Mouse (Mus musculus): ENCODE measurements around the gene Mpi. TPM values are rescaled to one million over a fixed set of nuclear protein-coding genes. Genes with fewer than 3 reads are reported as not detected.

Gene Mpi
- polyA plus RNA-seq, 1 experiment from 2014 or later, result 46.3 TPM

DNA sequence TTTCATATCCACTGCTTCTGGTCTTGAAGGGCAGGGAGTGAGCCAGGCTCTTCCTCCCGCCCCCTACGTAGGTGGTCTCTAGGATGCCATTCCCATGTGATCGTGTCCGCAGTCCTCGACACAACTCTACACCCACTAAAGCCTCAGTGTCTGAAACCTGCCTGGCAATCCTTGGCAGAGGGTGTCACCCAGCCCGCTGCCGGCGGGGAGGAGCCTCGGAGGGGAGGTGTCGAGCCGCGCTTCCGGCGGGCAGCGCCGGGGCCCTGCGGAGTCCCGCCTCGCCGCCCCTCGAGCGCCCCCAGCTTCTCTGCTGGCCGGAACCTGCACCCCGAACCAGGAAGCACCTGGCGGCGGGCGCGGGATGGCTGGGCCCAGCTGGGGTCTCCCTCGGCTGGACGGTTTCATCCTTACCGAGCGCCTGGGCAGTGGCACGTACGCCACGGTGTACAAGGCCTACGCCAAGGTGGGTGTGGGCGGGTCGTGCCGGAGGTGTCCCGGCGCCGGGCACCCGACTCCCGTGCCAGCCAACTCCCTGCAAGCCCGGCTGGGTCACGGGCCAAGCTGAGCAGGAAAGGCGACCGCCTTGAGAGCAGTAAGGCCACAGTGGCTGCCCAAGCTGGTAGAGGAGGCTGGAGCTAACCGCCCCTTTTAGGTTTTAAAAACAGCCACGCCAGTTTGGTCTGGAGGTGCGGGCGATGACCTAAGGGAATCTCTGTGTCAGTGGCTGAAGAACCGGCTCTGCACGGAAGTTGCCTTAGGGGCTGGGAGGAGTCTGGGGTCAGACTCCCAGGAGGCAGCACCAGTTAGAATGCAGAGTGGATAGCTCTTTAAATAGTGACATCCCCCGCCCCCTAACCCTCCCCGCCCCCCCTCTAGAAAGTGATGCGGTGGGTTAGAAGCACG lies 36.9 kb upstream of the Mpi start, which contains the start of gene Ulk3:
Gene Ulk3 (plus strand): TSS at position 229 of the 903 bp plus-strand sequence.
- ATAC-seq (ENCODE audit: borderline replicate concordance, extremely low read depth, low FRiP score, low TSS enrichment), result peak; percentile 89
- peaks cover 14% of the 10 kb centered on the region for H3K4me1 ChIP-seq

DNA sequence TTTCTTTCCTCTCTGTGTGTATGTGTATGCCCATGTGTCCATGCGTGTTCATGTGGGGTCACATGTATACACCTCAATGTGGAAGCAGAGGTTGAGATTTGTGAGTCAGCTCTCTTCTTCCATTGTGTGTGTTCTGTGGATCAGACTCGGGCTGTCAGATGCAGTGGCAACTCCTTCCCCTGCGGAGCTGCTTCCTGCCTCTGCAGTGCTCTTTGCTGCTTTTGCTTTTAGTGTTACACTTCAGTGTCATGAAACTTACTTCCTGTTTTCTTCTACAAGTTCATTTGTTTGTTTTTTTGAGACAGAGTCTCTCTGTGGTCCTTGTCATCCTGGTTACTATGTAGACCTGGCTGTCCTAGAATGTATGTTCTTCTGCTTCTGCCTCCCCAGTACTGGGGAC lies 32.4 kb upstream of the Mpi start:
- Histone ChIP-seq H3K9me3 (no peaks in the 10 kb centered on the region), H3K4me3 (no peak overlapping the region), H3K9ac (no peak overlapping the region), H3K27ac (no peak overlapping the region), H3K4me2 (no peak overlapping the region), H3K36me3 (peaks cover 43% of the 10 kb centered on the region; the same call in 1 of the 2 replicates), H3K27me3 (no peaks in the 10 kb centered on the region), H3K4me1 (peaks cover 10% of the 10 kb centered on the region)
- ATAC-seq (ENCODE audit: borderline replicate concordance, extremely low read depth, low FRiP score, low TSS enrichment), result no peak
- WGBS, result 81% methylated on average over 3 of the region's 3 CpGs

More for the DNA sequence above, 36.9 kb upstream of the Mpi start, which contains the start of gene Ulk3:
- Histone ChIP-seq H3K36me3 (peaks cover 26% of the 10 kb centered on the region), H3K9ac (peak within 1 kb of the TSS; percentile 71), H3K4me3 (peak within 1 kb of the TSS; percentile 84), H3K27me3 (no peaks in the 10 kb centered on the region), H3K27ac (peak within 1 kb of the TSS; percentile 89), H3K4me2 (peak within 1 kb of the TSS; percentile 91), H3K9me3 (no peaks in the 10 kb centered on the region)
- WGBS, result 1% methylated on average over 58 of the region's 58 CpGs

DNA sequence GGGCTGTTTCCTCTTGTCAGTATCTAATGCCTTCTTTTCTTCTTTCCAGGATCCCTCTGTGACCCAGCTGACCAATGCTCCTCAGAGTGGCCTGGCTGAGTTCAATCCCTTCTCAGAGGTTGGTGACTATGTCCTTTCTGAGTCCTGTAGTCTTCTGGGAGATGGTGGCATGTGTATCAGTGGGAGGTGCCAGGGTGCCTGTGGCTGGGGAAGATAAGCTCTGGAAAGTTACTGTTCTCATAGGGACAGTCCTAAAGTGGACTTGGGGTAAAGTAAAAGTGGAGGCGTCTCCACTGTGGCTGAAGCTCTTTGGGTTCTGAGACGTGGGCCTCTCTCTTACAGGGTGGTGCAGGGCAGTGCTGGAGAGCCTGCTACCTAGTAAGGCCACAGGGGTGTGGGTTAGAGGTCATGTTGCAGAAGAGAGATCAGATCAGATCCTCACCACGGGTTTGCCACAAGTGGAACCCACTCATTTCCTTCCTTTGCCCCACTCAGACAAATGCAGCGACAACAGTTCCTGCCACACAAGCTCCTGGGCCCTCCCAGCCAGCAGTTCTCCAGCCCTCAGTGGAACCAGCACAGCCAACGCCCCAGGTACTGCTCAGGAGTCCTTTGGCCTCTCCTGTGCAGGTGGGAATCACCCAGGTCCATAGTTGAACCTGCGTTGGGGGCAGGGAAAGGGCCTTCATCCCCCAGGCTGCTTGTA lies 24.7 kb upstream of the Mpi start:
- H3K9me3 ChIP-seq, result no peaks in the 10 kb centered on the region
- no peak overlapping the region for H3K27ac ChIP-seq
- ATAC-seq (ENCODE audit: borderline replicate concordance, extremely low read depth, low FRiP score, low TSS enrichment), result no peak
- WGBS, result 81% methylated on average over 6 of the region's 6 CpGs
- peaks cover 24% of the 10 kb centered on the region for H3K36me3 ChIP-seq
- no peak overlapping the region for H3K4me3 ChIP-seq
- no peaks in the 10 kb centered on the region for H3K27me3 ChIP-seq
- no peak overlapping the region for H3K9ac ChIP-seq
- no peaks in the 10 kb centered on the region for H3K4me1 ChIP-seq
- no peak overlapping the region for H3K4me2 ChIP-seq

DNA sequence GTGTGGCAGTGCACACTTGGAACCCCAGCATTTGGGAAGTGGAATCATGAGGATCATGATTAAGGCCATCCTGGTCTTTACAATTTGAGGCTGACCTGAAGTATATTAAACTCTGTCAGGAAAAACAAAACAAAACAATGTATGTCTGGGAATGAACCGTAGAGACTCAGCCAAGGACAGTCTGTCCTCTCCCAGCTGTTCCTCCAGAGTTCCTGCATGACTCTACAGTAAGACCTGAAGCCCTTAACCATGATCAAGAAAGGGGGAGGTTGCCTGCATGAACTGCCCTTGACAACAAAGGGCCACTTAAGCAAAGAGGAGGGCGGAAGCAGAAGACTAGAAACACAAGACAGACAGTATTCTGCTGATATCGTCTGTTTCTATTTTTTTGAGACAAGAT lies 23.0 kb upstream of the Mpi start:
- Histone ChIP-seq H3K9ac (no peak overlapping the region), H3K4me2 (no peak overlapping the region), H3K9me3 (no peaks in the 10 kb centered on the region), H3K36me3 (peaks cover 13% of the 10 kb centered on the region), H3K4me1 (no peaks in the 10 kb centered on the region), H3K27ac (no peak overlapping the region), H3K4me3 (no peak overlapping the region), H3K27me3 (no peaks in the 10 kb centered on the region)
- 59% methylated on average over 3 of the region's 3 CpGs for WGBS
- ATAC-seq (ENCODE audit: borderline replicate concordance, extremely low read depth, low FRiP score, low TSS enrichment), result no peak

DNA sequence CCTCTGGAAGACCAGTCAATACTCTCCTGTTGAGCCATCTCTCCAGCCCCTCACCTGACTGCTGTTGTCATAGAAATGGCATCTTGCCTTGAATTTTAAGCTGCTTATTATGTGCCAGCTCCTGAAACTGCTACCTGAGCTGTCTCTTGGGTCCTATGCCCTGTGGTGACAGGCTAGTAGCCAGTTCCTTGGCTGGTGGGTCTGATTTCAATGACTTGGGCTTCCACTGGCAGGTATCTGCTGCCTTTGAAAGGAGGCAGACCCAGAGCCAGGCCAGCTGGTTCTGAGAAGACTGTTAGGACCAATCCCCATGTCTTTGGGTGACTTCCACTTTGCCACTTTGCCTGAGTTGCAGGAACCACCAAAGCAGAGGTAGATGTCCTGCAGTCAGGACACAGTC lies 21.8 kb upstream of the Mpi start:
- H3K36me3 ChIP-seq, result peaks cover 8% of the 10 kb centered on the region
- H3K9ac ChIP-seq, result no peak overlapping the region
- H3K27me3 ChIP-seq, result no peaks in the 10 kb centered on the region
- H3K27ac ChIP-seq, result no peak overlapping the region
- no peak overlapping the region for H3K4me3 ChIP-seq
- no peaks in the 10 kb centered on the region for H3K4me1 ChIP-seq
- no peak for ATAC-seq (ENCODE audit: borderline replicate concordance, extremely low read depth, low FRiP score, low TSS enrichment)
- no peaks in the 10 kb centered on the region for H3K9me3 ChIP-seq
- H3K4me2 ChIP-seq, result no peak overlapping the region

DNA sequence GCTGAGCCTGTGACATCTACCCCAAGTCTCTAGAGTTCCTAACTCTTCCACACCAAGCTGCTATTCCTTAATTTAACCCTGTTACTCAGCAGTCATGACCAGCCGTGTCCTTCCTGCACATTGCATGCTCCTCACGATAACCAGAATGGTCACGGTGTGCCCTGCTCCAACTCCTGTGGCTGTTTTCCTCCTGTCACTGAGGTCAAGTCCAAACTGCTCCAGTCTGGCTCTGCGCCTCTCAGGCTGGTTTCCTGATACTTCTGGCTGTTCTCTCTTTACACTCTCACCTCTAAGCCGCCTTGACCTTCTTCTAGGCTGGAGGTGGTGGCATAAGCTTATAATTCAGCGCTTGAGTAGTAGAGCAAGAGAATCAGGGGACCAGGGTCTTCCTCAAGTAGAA lies 15.9 kb upstream of the Mpi start:
- ATAC-seq (ENCODE audit: borderline replicate concordance, extremely low read depth, low FRiP score, low TSS enrichment), result no peak
- no peaks in the 10 kb centered on the region for H3K27me3 ChIP-seq
- H3K4me2 ChIP-seq, result no peak overlapping the region
- H3K36me3 ChIP-seq, result peaks cover 13% of the 10 kb centered on the region; the same call in 1 of the 2 replicates
- H3K4me3 ChIP-seq, result no peak overlapping the region
- H3K9ac ChIP-seq, result no peak overlapping the region
- no peak overlapping the region for H3K27ac ChIP-seq
- peaks cover 14% of the 10 kb centered on the region for H3K4me1 ChIP-seq
- H3K9me3 ChIP-seq, result no peaks in the 10 kb centered on the region
- 94% methylated on average over 6 of the region's 6 CpGs for WGBS

DNA sequence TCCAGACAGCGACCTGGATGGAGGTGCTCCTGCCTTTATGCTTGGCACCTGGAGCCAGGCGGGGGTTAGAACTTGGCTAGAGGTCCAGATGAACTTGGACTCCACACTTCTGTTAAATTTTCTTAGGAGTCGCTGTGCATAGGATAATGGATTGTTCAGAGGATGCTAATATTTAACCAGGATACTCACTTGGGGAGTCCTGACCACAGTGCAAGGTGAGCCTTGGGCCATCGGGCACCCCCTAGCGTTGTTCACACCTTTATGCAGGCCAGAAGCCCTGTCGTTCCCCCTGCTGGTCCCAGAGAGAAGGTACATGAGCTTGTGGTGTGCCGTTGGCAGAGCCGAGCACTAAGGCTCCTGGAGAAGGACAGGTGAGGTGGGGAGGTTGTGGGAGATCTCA lies 14.3 kb upstream of the Mpi start:
- Histone ChIP-seq H3K4me1 (peaks cover 31% of the 10 kb centered on the region), H3K4me3 (no peak overlapping the region), H3K9ac (no peak overlapping the region), H3K36me3 (peaks cover 13% of the 10 kb centered on the region; the same call in 1 of the 2 replicates), H3K4me2 (no peak overlapping the region), H3K27me3 (no peaks in the 10 kb centered on the region), H3K9me3 (no peaks in the 10 kb centered on the region), H3K27ac (no peak overlapping the region)
- WGBS, result 46% methylated on average over 8 of the region's 8 CpGs
- no peak for ATAC-seq (ENCODE audit: borderline replicate concordance, extremely low read depth, low FRiP score, low TSS enrichment)

DNA sequence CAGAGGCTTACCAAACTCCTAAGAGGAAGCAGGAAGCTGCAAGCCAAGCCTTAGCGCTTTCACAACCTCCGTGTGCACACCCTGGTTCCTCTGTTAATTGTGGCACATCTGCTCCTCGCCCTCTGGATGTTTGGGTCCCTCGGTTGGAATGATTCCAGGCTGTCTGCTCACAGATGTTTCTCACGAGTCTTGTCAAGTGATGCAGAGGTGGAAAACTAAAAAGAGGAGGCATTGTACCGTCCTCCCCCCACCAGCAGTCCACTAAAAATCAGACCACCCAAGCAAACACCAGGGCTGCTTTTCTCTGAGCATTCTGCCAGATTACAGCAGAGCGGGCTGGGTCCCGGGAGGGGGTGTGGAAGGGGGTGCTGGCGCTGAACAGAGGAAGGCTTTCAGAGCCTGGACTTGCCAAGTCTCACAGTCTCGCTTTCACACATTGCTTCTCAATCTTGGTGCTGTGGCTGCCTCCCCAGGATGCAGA lies 13.2 kb upstream of the Mpi start:
- Histone ChIP-seq H3K4me3 (no peak overlapping the region), H3K4me2 (no peak overlapping the region), H3K4me1 (peaks cover 37% of the 10 kb centered on the region), H3K27ac (0 out of 2 replicates have a peak overlapping the region, but pooled peaks have one; percentile 10), H3K9me3 (no peaks in the 10 kb centered on the region), H3K9ac (no peak overlapping the region), H3K36me3 (peaks cover 13% of the 10 kb centered on the region; the same call in 1 of the 2 replicates), H3K27me3 (no peaks in the 10 kb centered on the region)
- 46% methylated on average over 10 of the region's 10 CpGs for WGBS
- no peak for ATAC-seq (ENCODE audit: borderline replicate concordance, extremely low read depth, low FRiP score, low TSS enrichment)

DNA sequence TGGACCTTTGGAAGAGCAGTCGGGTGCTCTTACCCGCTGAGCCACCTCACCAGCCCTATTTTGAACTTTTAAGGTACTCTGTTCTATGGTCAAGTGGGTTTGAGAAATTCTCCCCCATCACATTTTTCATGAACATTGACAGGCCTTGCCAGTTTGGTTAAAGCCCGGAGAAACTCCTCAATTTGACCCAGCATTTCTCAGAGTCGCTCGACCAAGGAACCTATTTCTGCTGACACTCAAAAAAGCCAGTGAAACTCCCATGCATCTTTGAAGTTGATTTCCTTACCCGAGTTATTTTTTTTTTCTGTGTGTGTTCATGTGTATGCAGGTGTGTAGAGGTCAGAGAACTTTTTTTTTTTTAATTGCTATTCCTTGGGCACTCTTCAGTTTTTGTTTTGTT lies 12.0 kb upstream of the Mpi start:
- WGBS, result 79% methylated on average over 6 of the region's 6 CpGs

DNA sequence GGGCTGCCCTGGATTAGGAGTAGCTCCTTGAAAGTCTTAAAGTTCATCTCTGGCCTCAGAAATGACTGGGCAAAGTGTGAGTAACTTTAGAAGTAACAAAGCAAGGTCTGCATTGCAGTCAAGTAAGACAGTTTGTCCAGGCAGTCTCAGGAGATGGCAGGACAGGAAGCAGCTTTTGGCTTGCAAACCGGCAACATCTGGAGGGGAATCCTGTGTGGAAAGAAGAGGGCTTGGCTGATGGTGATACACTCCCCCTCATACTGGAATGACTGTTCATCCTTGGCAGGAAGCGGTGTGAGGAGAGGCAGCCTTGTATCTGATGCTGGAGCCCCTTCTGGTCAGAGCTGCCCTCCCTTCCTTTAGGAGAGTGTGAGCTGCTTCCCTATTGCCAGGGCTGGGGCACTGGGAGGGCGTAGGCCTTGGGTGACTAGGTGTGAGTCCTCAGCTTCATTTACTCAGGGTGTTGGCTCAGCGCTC lies 10.4 kb upstream of the Mpi start:
- Histone ChIP-seq H3K9ac (no peak overlapping the region), H3K36me3 (0 out of 2 replicates have a peak, but pooled peaks cover under 1% of the 10 kb centered on the region), H3K27ac (peak overlapping the region; percentile 23; the same call in 1 of the 2 replicates), H3K4me3 (no peak overlapping the region), H3K27me3 (no peaks in the 10 kb centered on the region), H3K9me3 (no peaks in the 10 kb centered on the region), H3K4me2 (no peak overlapping the region; the same call in 1 of the 2 replicates), H3K4me1 (peaks cover 43% of the 10 kb centered on the region)
- WGBS, result 40% methylated on average over 4 of the region's 4 CpGs
- ATAC-seq (ENCODE audit: borderline replicate concordance, extremely low read depth, low FRiP score, low TSS enrichment), result no peak

More for the DNA sequence above, 12.0 kb upstream of the Mpi start:
- no peak for ATAC-seq (ENCODE audit: borderline replicate concordance, extremely low read depth, low FRiP score, low TSS enrichment)
- Histone ChIP-seq H3K36me3 (peaks cover 13% of the 10 kb centered on the region; the same call in 1 of the 2 replicates), H3K9ac (no peak overlapping the region), H3K27me3 (no peaks in the 10 kb centered on the region), H3K9me3 (no peaks in the 10 kb centered on the region), H3K4me3 (no peak overlapping the region), H3K4me2 (no peak overlapping the region), H3K4me1 (peaks cover 43% of the 10 kb centered on the region), H3K27ac (no peak overlapping the region)

DNA sequence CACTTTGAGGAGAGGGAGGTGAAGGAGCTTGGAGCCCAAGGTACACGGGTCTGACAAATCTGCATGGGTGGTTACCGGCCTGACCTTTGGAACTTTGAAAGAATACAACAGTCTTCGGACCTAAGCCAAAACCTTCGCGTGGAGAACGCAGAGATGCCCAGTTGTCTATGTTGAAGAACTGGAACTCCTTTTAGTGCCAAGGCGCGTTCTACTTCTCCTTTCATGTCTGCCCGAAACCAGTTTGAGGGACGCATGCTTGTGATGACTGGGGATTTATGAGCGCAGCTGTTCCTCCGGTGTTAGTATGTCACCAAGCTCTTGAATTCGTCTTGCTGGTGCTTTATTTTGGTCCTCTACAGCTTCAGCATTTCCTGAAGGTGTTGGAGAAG lies 9.1 kb upstream of the Mpi start:
- Histone ChIP-seq H3K4me2 (peak overlapping the region; percentile 77), H3K4me3 (peak overlapping the region; percentile 80), H3K36me3 (no peaks in the 10 kb centered on the region), H3K27me3 (no peaks in the 10 kb centered on the region; the same call in 1 of the 2 replicates), H3K9ac (peak overlapping the region; percentile 63; the same call in 1 of the 2 replicates), H3K27ac (no peak overlapping the region), H3K4me1 (peaks cover 39% of the 10 kb centered on the region), H3K9me3 (no peaks in the 10 kb centered on the region)
- ATAC-seq (ENCODE audit: borderline replicate concordance, extremely low read depth, low FRiP score, low TSS enrichment), result no peak
- WGBS, result 78% methylated on average over 13 of the region's 13 CpGs

All from lung, embryonic 15.5 days (tissue).